Mouse (Mus musculus) liver, postnatal 0 days (tissue): Measurements from ENCODE around the gene Olfr1230.

ENCODE experiments used
- CTCF ChIP-seq: sonication (generic); IDR thresholded peaks from 2 replicates; pipeline ENCODE4 v1.5.1; 2016; ENCODE audit warnings: antibody characterized with exemption, low read depth
- EP300 ChIP-seq: IDR thresholded peaks from 2 replicates; pipeline ENCODE4 v1.6.1; 2016; ENCODE audit warnings: antibody characterized with exemption, low read depth, mild to moderate bottlenecking

GRCm38 (mm10) chr2:89342298-89342697 is 45.2 kb upstream of the Olfr1230 start, which contains the start of gene Olfr1233:
- TF ChIP-seq CTCF (no peak), EP300 (no peak)
